9 mouse cellular contexts compared by ENCODE assay signal in the genomic region with DNA sequence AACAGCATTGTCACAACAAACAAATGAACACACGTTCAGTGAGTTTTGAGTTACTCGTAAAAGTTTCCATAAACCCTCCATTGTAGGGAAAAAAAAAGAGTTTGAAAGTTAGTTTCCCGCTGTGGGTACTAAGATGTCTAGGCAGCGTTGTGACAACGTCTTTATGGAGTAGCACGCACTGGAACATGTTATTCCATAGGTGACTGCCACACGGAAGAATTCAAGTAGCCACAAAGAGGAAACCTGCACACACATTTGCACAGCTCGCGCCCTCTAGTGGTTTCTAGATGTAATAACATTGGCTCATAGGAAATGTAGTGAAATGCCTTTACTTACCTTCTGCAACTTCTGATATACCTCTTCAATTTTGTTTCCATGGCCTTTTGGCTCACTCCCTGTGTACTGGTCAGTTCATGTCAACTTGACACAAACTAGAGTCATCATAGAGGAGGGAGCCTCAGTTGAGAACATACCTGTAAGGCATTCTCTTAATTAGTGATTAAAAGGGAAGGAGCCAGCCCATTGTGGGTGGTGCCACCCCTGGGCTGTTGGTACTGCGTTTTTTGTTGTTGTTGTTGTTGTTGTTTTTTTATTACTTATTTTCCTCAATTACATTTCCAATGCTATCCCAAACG. TPM values are rescaled to one million over a fixed set of nuclear protein-coding genes. Genes with fewer than 3 reads are reported as not detected.
DNase-seq lines count a peak whose midpoint lies in the region; ATAC-seq and TF ChIP-seq lines count a peak whose summit lies in the region.
"Had no signal": no experiment of that assay in that cellular context is flagged by ENCODE, and none has a peak within 500 bp of the region (broad histone marks: within the 10 kb centered on the region; RNA-seq: fewer than 3 reads in every experiment).

No protein-coding gene starts in this region.

- TF ChIP-seq CTCF in liver, postnatal 0 days (IDR thresholded peaks at IDR 0.05; ENCODE audit: low read depth): peak; percentile 90

- peak; percentile 16 for DNase-seq in adrenal gland, postnatal 10 days
- DNase-seq in adrenal gland, postnatal 4 days (ENCODE audit: low spot score in 2 of 2): no peak
- peak; percentile 21 for DNase-seq in thymus, postnatal 14 days
- no peak for DNase-seq in thymus, adult 18-20 months
- DNase-seq in liver, postnatal 0 days: no peak
- peak; percentile 77 for DNase-seq in retina, embryonic 14.5 days (ENCODE audit: low spot score)
- DNase-seq in spleen, adult 12 weeks (ENCODE audit: low spot score): no peak

- peak overlapping the region; percentile 20 for H3K4me3 ChIP-seq in heart, embryonic 16.5 days (ENCODE audit: low read length)
- no peak overlapping the region for H3K4me3 ChIP-seq in liver, postnatal 0 days (ENCODE audit: low read depth, low read length)
- H3K4me3 ChIP-seq: hindbrain, embryonic 15.5 days had no signal

- ATAC-seq in heart, embryonic 16.5 days (replicated peaks; ENCODE audit: extremely low read depth, insufficient read depth, low FRiP score): no peak; the same call in 1 of the 2 replicates
- no peak for ATAC-seq in liver, postnatal 0 days

- no peaks in the 10 kb centered on the region for H3K27me3 ChIP-seq in heart, embryonic 16.5 days (ENCODE audit: control insufficient read depth, insufficient read depth, low read length)
- 0 out of 2 replicates have a peak, but pooled peaks cover 2% of the 10 kb centered on the region for H3K27me3 ChIP-seq in liver, postnatal 0 days (ENCODE audit: insufficient read depth, low read length)
- H3K27me3 ChIP-seq: hindbrain, embryonic 15.5 days had no signal

- no peaks in the 10 kb centered on the region for H3K36me3 ChIP-seq in heart, embryonic 16.5 days (ENCODE audit: control insufficient read depth, insufficient read depth)
- H3K36me3 ChIP-seq in liver, postnatal 0 days (replicated peaks; ENCODE audit: insufficient read depth, low read length): no peaks in the 10 kb centered on the region
- H3K36me3 ChIP-seq: hindbrain, embryonic 15.5 days had no signal

- 0 out of 2 replicates have a peak, but pooled peaks cover 4% of the 10 kb centered on the region for H3K4me1 ChIP-seq in heart, embryonic 16.5 days (ENCODE audit: control insufficient read depth, insufficient read depth, low read length)
- no peaks in the 10 kb centered on the region for H3K4me1 ChIP-seq in liver, postnatal 0 days (ENCODE audit: insufficient read depth)
- H3K4me1 ChIP-seq: hindbrain, embryonic 15.5 days had no signal

- WGBS in heart, embryonic 16.5 days: 9% methylated on average over 11 of the region's 11 CpGs
- WGBS in liver, postnatal 0 days (ENCODE audit: insufficient replicate concordance): 19% methylated on average over 11 of the region's 11 CpGs

- TF ChIP-seq EP300 in liver, postnatal 0 days (IDR thresholded peaks at IDR 0.05; ENCODE audit: low read depth): no peak

- peak overlapping the region; percentile 64 for H3K4me2 ChIP-seq in heart, embryonic 16.5 days (ENCODE audit: low read depth, low read length)
- no peak overlapping the region for H3K4me2 ChIP-seq in liver, postnatal 0 days (ENCODE audit: low read depth, low read length)
- H3K4me2 ChIP-seq: hindbrain, embryonic 15.5 days had no signal

- no peaks in the 10 kb centered on the region for H3K9me3 ChIP-seq in heart, embryonic 16.5 days (replicated peaks; ENCODE audit: control insufficient read depth, low read length)
- H3K9me3 ChIP-seq in liver, postnatal 0 days (ENCODE audit: low read length): no peaks in the 10 kb centered on the region
- H3K9me3 ChIP-seq: hindbrain, embryonic 15.5 days had no signal

- H3K9ac ChIP-seq in heart, embryonic 16.5 days (ENCODE audit: low read length): peak overlapping the region; percentile 14; the same call in 1 of the 2 replicates
- H3K9ac ChIP-seq in liver, postnatal 0 days (replicated peaks): no peak overlapping the region
- H3K9ac ChIP-seq: hindbrain, embryonic 15.5 days had no signal

- no peak overlapping the region for H3K27ac ChIP-seq in heart, embryonic 16.5 days (ENCODE audit: low read length)
- H3K27ac ChIP-seq in liver, postnatal 0 days (ENCODE audit: low read depth): no peak overlapping the region
- H3K27ac ChIP-seq: hindbrain, embryonic 15.5 days had no signal

RNA-seq across cellular contexts. Expression of a gene that starts 19.3 kb away (rescaled TPM):
- 1 to 10 TPM; 3.4 to 5.1 TPM for total RNA-seq in adrenal gland, postnatal 10 days (2021)
- total RNA-seq in adrenal gland, postnatal 4 days (2021): 1 to 10 TPM; 1.9 to 2.5 TPM
- 0.19 and 0.21 TPM in 2 replicates for polyA plus RNA-seq in heart, embryonic 16.5 days (2015; fragmentation: Nextera tagmentation; extraction: Ambion mirVana)
- polyA plus RNA-seq in liver, postnatal 0 days (2015; fragmentation: Nextera tagmentation; extraction: Ambion mirVana): 0.13 and 0.20 TPM in 2 replicates

RNA-seq across cellular contexts. Expression of a gene that starts 55.7 kb away (rescaled TPM):
- 10 to 100 TPM in 1 of 2 experiments, 1 to 10 TPM in 1; 9.8 to 13.5 TPM for total RNA-seq in adrenal gland, postnatal 10 days (2021)
- total RNA-seq in adrenal gland, postnatal 4 days (2021): 10 to 100 TPM; 11.0 to 13.1 TPM
- polyA plus RNA-seq in heart, embryonic 16.5 days (2015; fragmentation: Nextera tagmentation; extraction: Ambion mirVana): 4.5 and 7.2 TPM in 2 replicates
- 7.1 and 7.8 TPM in 2 replicates for polyA plus RNA-seq in liver, postnatal 0 days (2015; fragmentation: Nextera tagmentation; extraction: Ambion mirVana)

Comparison
In these comparisons a context has a peak if more than half of its experiments do, and no peak if none do; other contexts are left out.
1. DNase-seq: peak in adrenal gland, postnatal 10 days (single experiment), thymus, postnatal 14 days (single experiment) and retina, embryonic 14.5 days (single experiment); none in adrenal gland, postnatal 4 days (0 of 2), thymus, adult 18-20 months (0 of 2), liver, postnatal 0 days (single experiment) and spleen, adult 12 weeks (single experiment).